Mouse (Mus musculus) small intestine, adult 2 months (tissue): ENCODE results near the gene Klk13. TPM values are rescaled to one million over a fixed set of nuclear protein-coding genes. Genes with fewer than 3 reads are reported as not detected.

Experiments used
- H3K27ac ChIP-seq: fragments of 200-500 bp; 2 replicates; pipeline ENCODE4 v1.5.1; 2012; ENCODE audit warnings: low read depth, low read length, control low read depth, inconsistent platforms; ENCODE audit not compliant: insufficient read depth
- H3K27me3 ChIP-seq: fragments of 200-500 bp; 2 replicates; pipeline ENCODE4 v1.6.1; 2012; ENCODE audit warnings: mild to moderate bottlenecking, moderate library complexity, low read length, inconsistent platforms; ENCODE audit not compliant: control insufficient read depth, insufficient read depth
- H3K36me3 ChIP-seq: fragments of 200-500 bp; 2 replicates; pipeline ENCODE4 v1.6.1; 2012; ENCODE audit warnings: mild to moderate bottlenecking, low read length, control low read depth, inconsistent platforms; ENCODE audit not compliant: control insufficient read depth, insufficient read depth
- H3K4me1 ChIP-seq: fragments of 200-500 bp; 2 replicates; pipeline ENCODE4 v1.6.1; 2012; ENCODE audit warnings: low read length, inconsistent platforms, mixed read lengths; ENCODE audit not compliant: control insufficient read depth, insufficient read depth, insufficient read length
- H3K4me3 ChIP-seq: fragments of 200-500 bp; 2 replicates; pipeline ENCODE4 v1.5.1; 2012; ENCODE audit warnings: low read depth, mild to moderate bottlenecking, control low read depth, inconsistent platforms, low read length, moderate library complexity
- CTCF ChIP-seq: fragments of 200-500 bp; IDR thresholded peaks from 2 replicates; pipeline ENCODE4 v1.5.1; 2012; ENCODE audit warnings: low read depth, mild to moderate bottlenecking, control low read depth, inconsistent platforms, low read length, moderate library complexity, mixed read lengths; ENCODE audit not compliant: insufficient replicate concordance, insufficient read length; ENCODE audit errors: extremely low read depth
- POLR2A ChIP-seq: fragments of 200-500 bp; IDR thresholded peaks from 2 replicates; pipeline ENCODE4 v1.6.1; 2012; ENCODE audit warnings: low read depth, mild to moderate bottlenecking, control low read depth, inconsistent platforms, low read length, moderate library complexity
- WGBS: fragments of 180-500 bp; shearing (Covaris S2); methylation state at CpG from one replicate; pipeline ENCODE4 v1.1.7; 2018; 5-methylcytosine and 5-hydroxymethylcytosine counted together
- polyA plus RNA-seq: library from polyadenylated mRNA; depleted of rRNA; stranded (reverse); fragments of >200 nt; gene quantifications from 2 replicates; pipeline ENCODE4 v1.2.3, GENCODE M21; 2012; rRNA removed

Gene Klk13
- polyA plus RNA-seq, 1 experiment, result not detected

GRCm38 (mm10) chr7:43771916-43772315, 59.5 kb downstream of the Klk13 start:
- WGBS, result 89% methylated on average over 6 of the region's 6 CpGs
- Histone ChIP-seq H3K4me3 (no peak overlapping the region), H3K27me3 (no peaks in the 10 kb centered on the region), H3K27ac (no peak overlapping the region), H3K36me3 (no peaks in the 10 kb centered on the region), H3K4me1 (no peaks in the 10 kb centered on the region)
- TF ChIP-seq POLR2A, result no peak
- no peak for TF ChIP-seq CTCF

- no peaks in the 10 kb centered on the region for H3K4me1 ChIP-seq
- TF ChIP-seq CTCF (no peak), POLR2A (no peak)
- H3K27me3 ChIP-seq, result no peaks in the 10 kb centered on the region
- H3K4me3 ChIP-seq, result no peak overlapping the region
- no peak overlapping the region for H3K27ac ChIP-seq
- 70% methylated on average over 3 of the region's 3 CpGs for WGBS
- H3K36me3 ChIP-seq, result no peaks in the 10 kb centered on the region
Observed at GRCm38 (mm10) chr7:43772901-43773300, 60.5 kb downstream of the Klk13 start.

GRCm38 (mm10) chr7:43774364-43774763, 62.0 kb downstream of the Klk13 start, which contains the start of gene Klk11:
Gene Klk11 (plus strand): TSS chr7:43774604.
- Histone ChIP-seq H3K27me3 (no peaks in the 10 kb centered on the region), H3K27ac (no peak within 1 kb of the TSS), H3K4me3 (no peak within 1 kb of the TSS), H3K36me3 (no peaks in the 10 kb centered on the region), H3K4me1 (no peaks in the 10 kb centered on the region)
- TF ChIP-seq CTCF, result no peak
- TF ChIP-seq POLR2A, result no peak
- 77% methylated on average over 5 of the region's 5 CpGs for WGBS

- WGBS, result 50% methylated on average over 6 of the region's 6 CpGs
Observed at GRCm38 (mm10) chr7:43774802-43775201, 62.4 kb downstream of the Klk13 start.

GRCm38 (mm10) chr7:43775311-43776057, 63.1 kb downstream of the Klk13 start:
- Histone ChIP-seq H3K27me3 (no peaks in the 10 kb centered on the region), H3K4me1 (no peaks in the 10 kb centered on the region), H3K36me3 (no peaks in the 10 kb centered on the region), H3K4me3 (no peak overlapping the region), H3K27ac (no peak overlapping the region)
- TF ChIP-seq POLR2A (no peak), CTCF (no peak)
- WGBS, result 49% methylated on average over 7 of the region's 7 CpGs

More at GRCm38 (mm10) chr7:43774802-43775201, 62.4 kb downstream of the Klk13 start:
- no peaks in the 10 kb centered on the region for H3K36me3 ChIP-seq
- no peak overlapping the region for H3K27ac ChIP-seq
- no peaks in the 10 kb centered on the region for H3K27me3 ChIP-seq
- no peak overlapping the region for H3K4me3 ChIP-seq
- no peaks in the 10 kb centered on the region for H3K4me1 ChIP-seq
- TF ChIP-seq CTCF (no peak), POLR2A (no peak)

- no peaks in the 10 kb centered on the region for H3K36me3 ChIP-seq
- no peaks in the 10 kb centered on the region for H3K27me3 ChIP-seq
- no peaks in the 10 kb centered on the region for H3K4me1 ChIP-seq
- TF ChIP-seq CTCF (no peak), POLR2A (no peak)
- H3K27ac ChIP-seq, result no peak overlapping the region
- no peak overlapping the region for H3K4me3 ChIP-seq
- 83% methylated on average over 5 of the region's 5 CpGs for WGBS
Observed at GRCm38 (mm10) chr7:43776506-43776905, 64.1 kb downstream of the Klk13 start.

Other genes with a start within 250 kb of the Klk13 start
- 1.0 and 4.3 TPM in 2 replicates for gene Vsig10l, start 249.4 kb upstream of the Klk13 start, polyA plus RNA-seq
- gene Iglon5, start 222.5 kb upstream of the Klk13 start, polyA plus RNA-seq, result 1.4 and 1.5 TPM in 2 replicates
- gene 4931406B18Rik, start 206.6 kb upstream of the Klk13 start, polyA plus RNA-seq, result not detected in 2 replicates
- gene Cd33, start 168.1 kb upstream of the Klk13 start, polyA plus RNA-seq, result 3.0 and 4.7 TPM in 2 replicates
- gene Zfp658, start 150.3 kb upstream of the Klk13 start, polyA plus RNA-seq, result 0.28 and 0.36 TPM in 2 replicates
- gene Zfp719, start 133.0 kb upstream of the Klk13 start, polyA plus RNA-seq, result 0.63 and 0.91 TPM in 2 replicates
- gene Zfp819, start 105.4 kb upstream of the Klk13 start, polyA plus RNA-seq, result 0.05 TPM in 1 of 2 replicates, not detected in the other
- 42.7 and 57.8 TPM in 2 replicates for gene Ceacam18, start 77.9 kb upstream of the Klk13 start, polyA plus RNA-seq
- gene Siglece, start 52.4 kb upstream of the Klk13 start, polyA plus RNA-seq, result 2.2 and 3.0 TPM in 2 replicates
- 7.6 and 9.7 TPM in 2 replicates for gene Ctu1, start 40.6 kb upstream of the Klk13 start, polyA plus RNA-seq
- gene Klk14, start 22.1 kb upstream of the Klk13 start, polyA plus RNA-seq, result 0.09 TPM in 1 of 2 replicates, not detected in the other
- not detected in 2 replicates for gene Klk12, start 56.3 kb downstream of the Klk13 start, polyA plus RNA-seq
- not detected in 2 replicates for gene Klk11, start 62.0 kb downstream of the Klk13 start, polyA plus RNA-seq
- gene Klk10, start 68.5 kb downstream of the Klk13 start, polyA plus RNA-seq, result 0.19 TPM in 2 replicates
- gene Klk9, start 79.3 kb downstream of the Klk13 start, polyA plus RNA-seq, result 0.15 TPM in 1 of 2 replicates, not detected in the other
- gene Klk8, start 85.0 kb downstream of the Klk13 start, polyA plus RNA-seq, result 3.6 and 4.4 TPM in 2 replicates
- not detected in 2 replicates for gene Klk7, start 98.7 kb downstream of the Klk13 start, polyA plus RNA-seq
- 0.22 TPM in 1 of 2 replicates, not detected in the other for gene Klk6, start 111.9 kb downstream of the Klk13 start, polyA plus RNA-seq
- not detected in 2 replicates for gene Klk5, start 129.4 kb downstream of the Klk13 start, polyA plus RNA-seq
- not detected in 2 replicates for gene Klk4, start 168.6 kb downstream of the Klk13 start, polyA plus RNA-seq
- not detected in 2 replicates for gene Klk15, start 221.2 kb downstream of the Klk13 start, polyA plus RNA-seq
- gene Klk1b8, start 238.1 kb downstream of the Klk13 start, polyA plus RNA-seq, result 0.43 TPM in 1 of 2 replicates, not detected in the other